In the genomic region with DNA sequence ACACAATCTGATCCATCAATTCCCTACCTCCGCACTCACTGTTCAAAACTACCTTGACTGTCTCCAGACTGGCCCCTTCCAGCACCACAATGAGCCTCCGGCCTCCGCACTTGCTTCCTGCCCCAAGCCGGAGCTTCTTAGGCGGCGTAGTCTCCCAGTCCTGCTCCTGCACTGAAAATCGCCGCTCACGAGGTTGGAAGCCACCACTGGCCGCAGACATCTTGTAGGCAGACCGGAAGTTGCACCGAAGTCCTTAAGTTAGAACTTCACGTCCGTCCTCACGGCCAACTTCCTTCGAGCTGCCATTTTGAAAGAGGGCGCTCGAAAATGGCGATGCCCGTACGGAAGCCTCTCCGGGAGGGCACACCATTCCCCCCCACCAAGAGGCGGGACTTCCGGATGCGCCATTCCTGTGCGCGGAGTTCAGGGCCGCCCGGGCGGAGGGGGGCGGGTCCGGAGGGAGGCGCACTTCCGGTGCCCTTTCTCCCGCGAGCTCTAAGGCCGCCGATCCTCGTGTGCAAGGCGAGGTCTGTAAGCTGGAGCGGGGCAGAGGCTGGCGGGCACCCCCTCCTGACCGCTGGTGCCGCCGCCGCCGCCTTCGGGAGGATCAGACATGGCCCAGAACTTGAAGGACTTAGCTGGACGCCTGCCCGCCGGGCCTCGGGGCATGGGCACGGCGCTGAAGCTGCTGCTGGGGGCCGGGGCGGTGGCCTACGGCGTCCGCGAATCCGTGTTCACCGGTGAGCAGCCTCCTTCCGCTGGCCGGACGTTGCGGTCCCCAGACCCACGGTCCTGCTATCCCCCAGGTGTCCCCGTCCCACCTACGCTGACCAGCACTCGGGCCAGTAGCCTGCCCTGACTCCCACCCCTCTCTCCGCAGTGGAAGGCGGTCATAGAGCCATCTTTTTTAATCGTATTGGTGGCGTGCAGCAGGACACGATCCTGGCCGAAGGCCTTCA, we compare ENCODE assay signal across 8 mouse cellular contexts. TPM values are rescaled to one million over a fixed set of nuclear protein-coding genes. Genes with fewer than 3 reads are reported as not detected.
A peak's percentile ranks its signal among the peaks of the same experiment; 100 is the strongest.
DNase-seq lines count a peak whose midpoint lies in the region; ATAC-seq lines count a peak whose summit lies in the region.

A gene (minus strand): TSS at position 355 of the 959 bp plus-strand sequence.
A gene (plus strand): TSS at position 513 of the 959 bp plus-strand sequence.

- no peaks in the 10 kb centered on the region for H3K9me3 ChIP-seq in forebrain, embryonic 14.5 days (replicated peaks; ENCODE audit: control insufficient read depth, low read length)
- H3K9me3 ChIP-seq in neural tube, embryonic 15.5 days (replicated peaks): no peaks in the 10 kb centered on the region

- H3K9ac ChIP-seq in forebrain, embryonic 14.5 days (ENCODE audit: low read length): peak within 1 kb of the TSS; percentile 95
- H3K9ac ChIP-seq in neural tube, embryonic 15.5 days (replicated peaks): peak within 1 kb of the TSS; percentile 87

- peaks cover 43% of the 10 kb centered on the region for H3K36me3 ChIP-seq in forebrain, embryonic 14.5 days (ENCODE audit: control insufficient read depth, insufficient read depth, low read length)
- H3K36me3 ChIP-seq in neural tube, embryonic 15.5 days: peaks cover 40% of the 10 kb centered on the region

- H3K4me2 ChIP-seq in forebrain, embryonic 14.5 days (ENCODE audit: low read length): peak within 1 kb of the TSS; percentile 99
- H3K4me2 ChIP-seq in neural tube, embryonic 15.5 days: peak within 1 kb of the TSS; percentile 97

- peak within 1 kb of the TSS; percentile 98 for H3K4me3 ChIP-seq in forebrain, embryonic 14.5 days (ENCODE audit: low read depth, low read length)
- peak within 1 kb of the TSS; percentile 97 for H3K4me3 ChIP-seq in neural tube, embryonic 15.5 days (replicated peaks)

- peak; percentile 99 for DNase-seq in ES-CJ7 (ENCODE audit: low read depth, low spot score)
- peak; percentile 96 for DNase-seq in cerebellum, adult 11 months
- DNase-seq in forebrain, embryonic 14.5 days (ENCODE audit: low spot score): peak; percentile 99
- peak; percentile 98 to 99 for DNase-seq in heart, postnatal 14 days
- peak; percentile 98 for DNase-seq in layer of hippocampus, adult 11-12 months (ENCODE audit: low spot score)
- peak; percentile 98 to 99 for DNase-seq in lung, adult 18-20 months
- peak; percentile 97 for DNase-seq in testis, postnatal 14 days (ENCODE audit: low spot score)

- H3K27me3 ChIP-seq in forebrain, embryonic 14.5 days (replicated peaks; ENCODE audit: control insufficient read depth, insufficient read depth, low read length): no peaks in the 10 kb centered on the region
- H3K27me3 ChIP-seq in neural tube, embryonic 15.5 days (replicated peaks): no peaks in the 10 kb centered on the region

- H3K4me1 ChIP-seq in forebrain, embryonic 14.5 days (ENCODE audit: control insufficient read depth, insufficient read depth, low read length): peaks cover 18% of the 10 kb centered on the region
- H3K4me1 ChIP-seq in neural tube, embryonic 15.5 days: peaks cover 48% of the 10 kb centered on the region

- WGBS in forebrain, embryonic 14.5 days: under 1% methylated on average over 68 of the region's 76 CpGs
- under 1% methylated on average over 73 of the region's 76 CpGs for WGBS in neural tube, embryonic 15.5 days

- peak; percentile 97 for ATAC-seq in forebrain, embryonic 14.5 days
- ATAC-seq in neural tube, embryonic 15.5 days (ENCODE audit: low FRiP score): peak; percentile 97

- H3K27ac ChIP-seq in forebrain, embryonic 14.5 days (ENCODE audit: low read depth, low read length): peak within 1 kb of the TSS; percentile 58
- peak within 1 kb of the TSS; percentile 86 for H3K27ac ChIP-seq in neural tube, embryonic 15.5 days (replicated peaks)

- intact Hi-C loops in heart, postnatal 14 days (cut with DNase I): loop anchor here (1.0 to 10.0 kb wide), 3 partner anchors 28 to 303 kb away; a partner anchor contains a TSS

RNA-seq across cellular contexts. Expression of the first gene that starts in this region (rescaled TPM):
- 166 and 186 TPM in 2 replicates for polyA plus RNA-seq in forebrain, embryonic 14.5 days (2014; fragmentation: Nextera tagmentation; extraction: Ambion mirVana)
- 10 to 100 TPM; 58.8 to 68.4 TPM for total RNA-seq in heart, postnatal 14 days (2021)
- 99.9 and 132 TPM in 2 replicates for polyA plus RNA-seq in neural tube, embryonic 15.5 days (2015; fragmentation: Nextera tagmentation; extraction: Ambion mirVana)

RNA-seq across cellular contexts. Expression of the second gene that starts in this region (rescaled TPM):
- 237 and 245 TPM in 2 replicates for polyA plus RNA-seq in forebrain, embryonic 14.5 days (2014; fragmentation: Nextera tagmentation; extraction: Ambion mirVana)
- total RNA-seq in heart, postnatal 14 days (2021): 100 to 1,000 TPM; 326 to 358 TPM
- polyA plus RNA-seq in neural tube, embryonic 15.5 days (2015; fragmentation: Nextera tagmentation; extraction: Ambion mirVana): 267 and 291 TPM in 2 replicates

Comparison
In these comparisons a context has a peak if more than half of its experiments do, and no peak if none do; other contexts are left out.
1. Peak in every context shown above with its lines: DNase-seq, ATAC-seq, H3K4me3 ChIP-seq and H3K27ac ChIP-seq.